Mouse (Mus musculus): ENCODE measurements around the gene Zfp988. TPM values are rescaled to one million over a fixed set of nuclear protein-coding genes. Genes with fewer than 3 reads are reported as not detected.

Gene Zfp988
- total RNA-seq, 1 experiment from 2014 or later, result not detected

Other genes starting within 250 kb of the Zfp988 start
- gene Zfp991, start 173.6 kb upstream of the Zfp988 start, total RNA-seq (2017), result 30.8 and 38.1 TPM in 2 replicates
- 0.18 and 0.39 TPM in 2 replicates for gene Zfp978, start 55.6 kb downstream of the Zfp988 start, total RNA-seq (2017)
- 23.7 and 26.1 TPM in 2 replicates for gene Zfp982, start 186.7 kb downstream of the Zfp988 start, total RNA-seq (2017)
- gene Gm16503, start 234.5 kb downstream of the Zfp988 start, total RNA-seq (2017), result 1.7 and 2.5 TPM in 2 replicates
- gene Zfp985, start 247.6 kb downstream of the Zfp988 start, total RNA-seq (2017), result 0.05 and 0.29 TPM in 2 replicates

All from common myeloid progenitor, adult 5-6 weeks (primary cell).